Mouse (Mus musculus) embryo, embryonic 11.5 days (tissue): Measurements from ENCODE around the gene Zswim5.

Experiments used
- DNase-seq: peaks from one replicate; pipeline ENCODE4 v3.0.0-alpha.2; 2012; ENCODE audit warnings: low read depth, low spot score

Gene Zswim5

DNA sequence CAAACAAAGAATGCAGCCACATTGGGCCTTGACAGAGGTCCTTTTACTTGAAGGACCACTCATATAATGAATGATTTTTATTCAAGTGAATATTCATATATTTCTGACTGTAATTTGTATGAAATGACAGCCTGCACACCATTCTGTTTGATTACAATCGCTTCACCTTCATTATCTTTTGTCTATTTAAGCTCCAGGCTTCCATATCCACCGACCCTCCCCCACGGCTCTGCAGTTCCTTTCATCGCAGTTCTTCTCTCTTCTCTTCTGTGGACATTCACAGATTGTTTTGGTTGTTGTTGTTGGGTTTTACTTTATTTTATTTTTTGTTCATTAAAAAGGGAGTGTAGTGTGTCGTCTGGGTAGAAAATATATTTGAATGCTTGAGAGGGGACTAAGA lies 34.0 kb downstream of the Zswim5 start:
- DNase-seq, result no peak

DNA sequence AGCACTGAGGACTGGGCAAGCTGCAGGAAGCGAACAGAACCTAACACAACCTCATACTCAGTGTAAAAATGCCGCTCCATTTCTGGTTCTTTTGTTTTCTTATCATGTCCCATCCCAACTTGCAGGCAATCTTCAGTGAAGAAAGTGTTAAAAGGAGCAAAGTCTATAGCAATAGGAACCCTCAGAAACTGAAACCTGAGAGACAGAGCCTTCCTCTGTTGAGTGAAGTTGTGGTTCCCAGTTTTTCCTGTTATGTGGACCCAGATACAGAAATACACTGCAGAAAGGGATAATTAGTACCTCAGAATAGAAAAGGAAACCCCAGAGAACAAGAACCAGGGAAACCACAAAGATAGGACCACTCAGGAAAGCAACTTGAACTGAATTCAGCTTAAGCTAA lies 36.1 kb downstream of the Zswim5 start:
- DNase-seq, result no peak

DNA sequence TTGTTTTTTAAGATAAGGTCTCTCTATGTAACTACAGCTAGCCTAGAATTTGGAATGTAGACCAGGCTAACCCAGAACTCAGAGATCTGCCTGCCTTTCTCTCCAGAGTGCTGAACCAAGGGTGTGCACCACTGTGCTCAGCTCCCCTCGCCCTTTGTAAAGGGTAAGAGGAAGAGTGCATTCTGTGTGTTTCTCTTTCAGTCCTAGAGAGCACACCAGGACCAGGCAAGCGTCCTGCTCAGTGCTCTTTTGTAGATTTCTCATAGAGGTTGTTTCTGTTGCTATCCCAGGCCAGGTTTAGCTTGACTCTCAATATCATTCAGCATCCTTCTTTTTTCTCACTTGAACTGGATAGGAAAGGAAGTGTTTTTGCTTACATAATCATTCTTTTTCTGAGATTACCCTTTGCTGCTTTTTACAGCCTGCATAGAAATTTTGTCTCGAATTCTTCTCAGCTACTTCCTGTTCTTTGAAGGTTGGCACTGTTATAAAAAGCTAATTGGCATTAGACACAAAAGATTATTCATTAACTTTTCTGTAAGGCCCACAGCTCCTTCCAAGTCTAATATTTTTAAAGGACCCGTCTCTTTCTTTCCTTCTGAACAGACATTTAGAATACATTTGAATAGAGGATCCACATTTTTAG lies 51.0 kb downstream of the Zswim5 start:
- no peak for DNase-seq

DNA sequence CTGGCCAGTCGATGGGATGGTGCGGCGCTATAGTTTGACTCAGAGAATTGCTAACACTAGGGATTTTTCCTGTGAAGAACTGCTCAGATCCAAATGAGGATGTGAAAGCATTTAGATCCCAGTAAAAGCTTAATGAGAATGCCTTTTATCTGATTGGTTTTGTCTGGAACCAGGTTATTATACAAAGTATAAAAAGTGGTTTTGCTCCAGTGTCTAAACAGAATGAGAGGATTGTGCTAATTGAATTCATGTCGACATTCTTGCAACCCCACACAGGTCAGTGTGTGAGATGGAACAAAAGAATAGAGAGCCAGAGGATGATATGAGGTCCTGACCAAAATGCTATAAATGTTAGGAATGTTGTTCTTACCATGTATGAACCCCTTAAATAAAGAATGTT lies 62.4 kb downstream of the Zswim5 start:
- no peak for DNase-seq

DNA sequence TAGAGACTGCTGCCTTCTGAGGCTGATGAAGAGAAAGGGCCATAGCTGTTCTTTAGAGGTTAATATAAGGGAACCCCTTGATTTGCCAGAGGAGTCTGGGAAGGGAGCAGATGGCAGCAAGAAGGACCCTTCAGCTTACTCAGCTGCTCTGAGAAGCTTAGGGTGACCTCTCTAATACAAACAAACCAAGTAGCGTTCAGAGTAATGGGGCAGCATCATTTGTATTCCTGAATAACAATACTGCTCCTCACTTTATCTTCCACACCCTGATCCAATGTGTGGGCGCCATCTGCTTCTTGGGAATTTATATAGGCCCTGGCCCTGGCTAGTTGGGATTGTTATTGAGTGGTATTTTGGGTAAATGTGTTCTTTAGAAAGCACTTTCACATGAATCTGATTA lies 65.5 kb downstream of the Zswim5 start:
- DNase-seq, result no peak

DNA sequence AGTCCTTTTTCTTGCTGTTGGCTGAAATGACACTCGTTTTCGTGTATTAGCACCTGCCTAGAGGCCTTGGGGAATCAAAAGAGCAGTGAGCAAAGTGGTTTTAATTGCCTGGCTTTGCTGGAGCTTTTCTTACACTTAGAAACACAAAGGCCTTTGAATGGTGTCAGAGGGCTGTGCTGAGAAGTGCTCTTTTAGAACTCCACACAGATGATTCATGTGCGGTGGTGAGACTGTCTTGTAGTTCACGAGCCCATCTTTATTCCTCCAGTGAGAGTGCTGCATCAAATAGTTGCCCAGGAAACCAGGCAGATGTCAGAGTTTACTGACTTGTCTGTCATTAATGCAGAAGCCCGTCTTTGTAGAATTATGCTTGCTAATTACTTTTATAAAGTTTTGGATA lies 66.9 kb downstream of the Zswim5 start:
- DNase-seq, result no peak

DNA sequence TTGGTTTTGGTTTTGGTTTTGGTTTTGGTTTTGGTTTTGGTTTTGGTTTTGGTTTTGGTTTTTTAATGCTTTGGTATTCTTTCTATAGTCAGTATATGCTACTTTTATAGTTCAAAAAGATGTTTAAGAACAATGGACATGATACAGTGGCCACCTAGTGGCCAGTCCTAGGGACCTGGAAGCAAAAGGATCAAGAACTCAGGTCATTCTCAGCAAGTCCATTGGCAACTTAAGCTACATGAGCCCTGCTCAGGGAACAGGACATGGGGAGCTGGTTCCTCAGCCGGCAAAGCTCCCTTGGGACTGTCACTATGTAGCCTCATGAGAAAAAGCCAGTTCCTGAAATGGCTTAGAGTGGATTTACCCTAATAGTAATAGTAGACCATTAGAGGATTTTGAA lies 74.5 kb downstream of the Zswim5 start:
- no peak for DNase-seq

DNA sequence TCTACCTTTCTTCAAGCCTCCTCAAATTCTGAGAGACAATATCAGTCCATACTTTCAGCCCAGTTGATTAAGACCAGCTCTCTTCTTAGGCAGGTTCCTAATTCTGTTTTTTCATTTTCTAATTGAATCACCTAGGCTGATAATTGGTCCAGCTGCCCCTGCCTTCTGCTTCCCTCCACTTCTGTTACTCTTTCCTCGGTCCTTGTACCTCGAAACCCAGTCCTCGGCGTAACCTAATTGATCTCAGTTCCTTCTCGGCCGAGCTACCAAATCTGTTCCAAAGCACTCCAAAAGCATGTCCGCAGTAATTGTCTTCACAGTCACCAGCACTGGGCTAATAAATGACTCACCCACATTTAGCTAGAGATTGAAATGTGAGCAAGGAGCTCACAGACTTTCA lies 77.8 kb downstream of the Zswim5 start:
- DNase-seq, result no peak

DNA sequence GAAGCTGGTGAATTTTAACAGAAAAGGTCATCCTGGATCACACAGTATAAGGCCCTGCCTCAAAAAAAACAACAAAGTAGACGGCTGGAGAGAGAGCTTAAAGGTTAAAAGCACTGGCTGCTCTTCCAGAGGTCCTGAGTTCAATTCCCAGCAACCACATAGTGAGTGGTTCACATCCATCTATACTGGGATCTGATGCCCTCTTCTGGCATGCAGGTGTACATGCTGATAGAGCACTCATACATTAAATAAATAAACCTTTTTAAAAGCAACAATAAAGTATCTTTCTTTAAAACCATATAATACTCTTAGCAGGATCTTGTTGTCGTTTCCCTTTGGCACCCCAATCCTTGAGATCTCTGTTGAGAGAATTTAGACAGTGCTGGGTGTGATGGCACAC lies 99.3 kb downstream of the Zswim5 start:
- no peak for DNase-seq

DNA sequence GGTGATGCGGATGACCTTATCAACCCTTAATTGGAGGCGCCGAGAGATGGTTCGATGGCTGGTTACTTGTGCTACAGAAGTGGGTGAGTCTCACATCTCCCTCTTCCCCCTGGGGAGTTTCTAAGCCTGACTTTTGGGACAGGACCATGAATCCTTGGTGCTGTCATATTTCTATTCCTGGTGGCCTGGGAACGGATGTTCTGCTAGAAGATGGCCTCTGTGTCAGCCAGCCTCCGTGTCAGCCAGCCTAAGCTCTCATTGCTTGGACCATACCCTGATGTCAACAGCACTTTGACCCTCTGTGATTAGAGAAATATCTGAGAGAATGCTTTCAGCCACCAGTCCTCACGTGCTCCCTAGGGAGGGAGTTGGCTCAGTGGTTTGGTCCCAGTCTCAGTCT lies 108.5 kb downstream of the Zswim5 start:
- no peak for DNase-seq

DNA sequence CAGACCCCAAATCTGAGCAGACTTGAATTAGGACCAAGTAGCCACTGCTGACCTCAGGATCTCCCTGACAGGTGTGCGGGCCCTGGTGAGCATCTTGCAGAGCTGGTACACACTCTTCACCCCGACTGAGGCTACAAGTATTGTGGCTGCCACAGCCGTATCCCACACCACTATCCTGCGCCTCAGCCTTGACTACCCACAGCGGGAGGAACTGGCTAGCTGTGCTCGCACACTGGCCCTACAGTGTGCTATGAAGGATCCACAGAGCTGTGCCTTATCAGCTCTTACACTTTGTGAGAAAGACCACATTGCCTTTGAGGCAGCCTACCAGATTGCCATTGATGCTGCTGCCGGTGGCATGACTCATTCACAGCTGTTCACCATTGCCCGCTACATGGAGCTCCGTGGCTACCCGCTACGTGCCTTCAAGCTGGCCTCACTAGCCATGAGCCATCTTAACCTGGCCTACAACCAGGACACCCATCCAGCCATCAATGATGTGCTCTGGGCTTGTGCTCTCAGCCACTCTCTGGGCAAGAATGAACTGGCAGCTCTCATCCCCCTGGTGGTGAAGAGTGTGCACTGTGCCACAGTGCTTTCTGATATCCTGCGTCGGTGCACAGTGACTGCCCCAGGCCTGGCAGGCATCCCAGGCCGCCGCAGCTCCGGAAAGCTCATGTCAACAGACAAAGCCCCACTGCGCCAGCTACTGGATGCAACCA lies 109.4 kb downstream of the Zswim5 start:
- no peak for DNase-seq

DNA sequence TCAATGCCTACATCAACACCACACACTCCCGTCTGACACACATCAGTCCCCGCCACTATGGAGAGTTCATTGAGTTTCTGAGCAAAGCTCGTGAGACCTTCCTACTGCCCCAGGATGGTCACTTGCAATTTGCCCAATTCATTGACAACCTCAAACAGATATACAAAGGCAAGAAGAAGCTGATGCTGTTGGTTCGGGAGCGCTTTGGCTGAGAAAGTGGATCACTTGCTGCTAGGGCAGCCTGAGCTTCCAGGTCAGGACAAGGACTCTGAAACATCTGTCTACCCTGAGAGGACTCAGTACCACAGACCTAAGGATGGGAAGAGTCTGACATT lies 109.9 kb downstream of the Zswim5 start:
- DNase-seq, result no peak

DNA sequence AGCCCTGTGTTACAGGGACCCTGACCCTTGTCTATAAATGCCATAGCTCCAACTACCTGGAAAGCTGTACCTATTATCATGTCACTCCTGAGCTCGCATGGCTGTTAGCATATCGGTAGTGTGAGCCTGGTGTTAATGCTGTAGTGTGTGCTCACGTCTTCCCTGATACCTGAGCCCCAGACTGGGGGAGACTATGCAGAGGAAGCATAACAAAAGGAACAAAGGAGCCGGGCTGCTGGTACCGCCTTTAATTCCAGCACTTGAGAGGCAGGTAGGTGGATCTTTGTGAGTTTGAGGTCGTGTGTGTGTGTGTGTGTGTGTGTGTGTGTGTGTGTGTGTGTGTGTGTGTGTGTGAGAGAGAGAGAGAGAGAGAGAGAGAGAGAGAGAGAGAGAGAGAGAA lies 112.6 kb downstream of the Zswim5 start:
- no peak for DNase-seq

DNA sequence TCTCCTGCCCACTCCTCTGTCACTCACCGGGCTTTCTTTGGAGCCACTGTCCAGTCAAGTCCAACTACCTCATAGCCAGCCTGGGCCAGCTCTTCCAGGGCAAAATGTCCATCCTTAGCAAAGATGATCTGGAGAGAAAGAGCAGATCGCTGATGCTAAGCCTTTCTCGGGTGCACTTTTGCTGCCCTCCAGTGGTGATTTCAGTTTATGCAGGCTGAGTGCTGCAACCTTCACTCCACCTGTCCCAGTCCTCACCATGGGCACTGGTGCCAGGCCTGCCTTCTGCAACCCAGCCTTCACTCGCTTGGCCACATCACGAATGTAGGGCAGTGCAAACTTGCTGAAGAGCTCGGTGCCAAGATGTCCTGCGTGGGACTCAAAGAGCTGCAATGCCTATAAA lies 114.2 kb downstream of the Zswim5 start:
- peak; percentile 70 for DNase-seq

DNA sequence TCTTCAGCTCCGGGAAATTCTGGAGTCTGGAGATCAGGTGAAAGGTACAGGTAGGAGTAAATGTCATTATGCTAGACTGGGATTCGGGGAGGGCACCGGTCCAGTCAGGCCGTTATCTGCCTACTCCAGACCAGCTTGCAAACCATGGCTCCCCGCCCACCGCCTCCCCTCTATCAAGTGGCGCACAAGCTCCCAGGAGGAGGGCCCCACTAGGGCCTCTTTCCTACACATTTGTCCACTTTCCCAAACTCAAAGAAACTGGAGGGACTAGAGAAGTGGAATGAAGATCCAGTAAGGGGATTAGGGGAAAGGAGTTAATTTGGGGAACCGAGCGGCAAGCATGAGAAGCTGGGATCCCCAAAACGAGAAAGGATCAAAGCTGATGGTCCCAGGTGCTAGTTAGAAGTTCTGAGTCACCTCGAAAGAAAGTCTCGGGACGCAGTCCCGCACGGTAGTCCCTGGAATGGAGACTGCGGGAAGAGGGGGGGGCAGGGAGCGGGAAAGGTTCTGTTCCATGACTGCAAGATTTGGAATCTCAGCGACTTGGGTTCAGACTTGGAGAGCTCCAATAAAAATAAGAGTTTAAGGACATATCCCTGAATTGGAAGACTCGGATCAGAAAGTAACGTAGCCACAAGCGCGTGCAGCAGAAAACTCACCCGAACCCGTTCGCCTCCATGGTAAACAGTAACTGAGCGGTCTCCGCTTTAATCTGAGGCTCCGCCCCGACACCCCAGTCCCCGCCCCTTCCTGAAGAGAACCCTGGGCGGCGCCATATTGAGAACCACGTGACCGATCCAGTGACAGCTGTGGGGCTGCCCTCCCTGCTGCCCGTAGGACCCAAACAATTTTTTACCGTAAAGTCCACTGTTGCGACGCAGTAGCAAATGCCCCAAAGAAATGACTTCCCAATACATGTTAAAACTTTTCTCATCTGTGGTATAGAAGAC lies 116.8 kb downstream of the Zswim5 start, which contains the start of gene Urod:
TSS of gene Urod (minus strand) at position 742 of the 950 bp plus-strand sequence.
- DNase-seq, result peak; percentile 90

DNA sequence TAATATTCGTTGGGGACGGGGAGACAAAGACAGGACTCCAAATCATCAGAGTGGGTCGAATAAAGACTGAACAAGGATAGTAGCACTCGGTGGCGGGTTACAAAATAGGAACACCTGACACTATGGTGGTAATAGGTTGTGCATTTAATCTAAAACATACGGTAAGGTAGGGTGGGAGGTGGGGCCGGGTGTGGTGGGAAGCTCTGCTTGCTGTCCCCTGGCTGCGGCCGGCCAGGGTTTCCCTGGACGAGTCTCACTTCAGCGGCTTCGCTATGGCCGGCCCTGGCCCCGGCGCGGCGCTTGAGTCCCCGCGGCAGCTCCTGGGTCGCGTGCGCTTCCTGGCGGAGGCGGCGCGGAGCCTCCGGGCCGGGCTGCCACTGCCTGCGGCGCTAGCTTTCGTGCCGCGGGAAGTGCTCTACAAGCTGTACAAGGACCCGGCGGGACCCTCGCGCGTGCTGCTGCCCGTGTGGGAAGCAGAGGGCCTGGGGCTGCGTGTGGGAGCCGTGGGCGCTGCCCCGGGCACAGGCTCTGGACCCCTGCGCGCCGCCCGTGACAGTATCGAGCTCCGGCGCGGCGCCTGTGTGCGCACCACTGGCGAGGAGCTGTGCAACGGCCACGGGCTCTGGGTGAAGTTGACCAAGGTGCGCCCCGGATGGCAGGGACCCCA lies 118.1 kb downstream of the Zswim5 start, which contains the start of gene Hectd3:
TSS of gene Hectd3 (plus strand) at position 187 of the 667 bp plus-strand sequence.
- peak; percentile 64 for DNase-seq

DNA sequence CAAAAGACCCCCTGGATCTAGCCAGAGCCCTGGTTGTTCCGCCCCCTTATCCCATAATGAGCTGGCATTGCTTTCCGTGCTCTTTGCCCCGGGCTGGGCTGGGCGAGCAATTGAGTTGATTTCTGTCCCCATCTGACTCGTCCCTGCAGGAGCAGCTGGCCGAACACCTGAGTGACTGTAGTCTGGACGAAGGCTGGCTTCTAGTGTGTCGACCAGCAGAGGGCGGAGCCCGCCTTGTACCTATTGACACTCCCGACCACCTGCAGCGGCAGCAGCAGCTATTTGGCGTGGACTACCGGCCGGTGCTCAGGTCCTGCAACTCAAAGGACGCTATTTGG lies 118.6 kb downstream of the Zswim5 start:
- no peak for DNase-seq

DNA sequence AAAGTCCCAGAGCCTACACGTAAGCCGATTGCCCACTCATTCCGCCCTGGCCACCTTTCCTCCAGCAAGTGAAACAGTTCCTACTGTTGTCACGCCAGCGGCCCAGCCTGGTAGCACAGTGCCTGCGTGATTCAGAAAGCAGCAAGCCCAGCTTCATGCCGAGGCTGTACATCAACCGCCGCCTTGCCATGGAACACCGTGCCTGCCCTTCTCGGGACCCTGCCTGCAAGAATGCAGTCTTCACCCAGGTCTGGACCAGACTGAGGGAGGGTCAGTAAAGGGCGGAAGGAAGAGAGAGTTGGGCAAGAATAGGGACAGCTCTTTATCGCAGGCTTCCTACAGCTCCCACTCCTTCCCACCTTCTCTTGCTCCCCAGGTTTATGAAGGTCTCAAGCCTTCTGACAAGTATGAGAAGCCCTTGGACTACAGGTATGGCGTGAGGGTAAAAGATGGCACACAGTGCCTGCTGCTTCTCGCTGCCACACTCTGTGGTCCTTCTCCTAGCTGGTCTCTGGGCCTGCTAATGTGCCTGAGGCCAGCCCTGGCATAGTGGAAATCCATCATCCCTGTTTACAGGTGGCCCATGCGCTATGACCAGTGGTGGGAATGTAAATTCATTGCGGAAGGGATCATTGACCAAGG lies 122.5 kb downstream of the Zswim5 start:
- DNase-seq, result no peak

DNA sequence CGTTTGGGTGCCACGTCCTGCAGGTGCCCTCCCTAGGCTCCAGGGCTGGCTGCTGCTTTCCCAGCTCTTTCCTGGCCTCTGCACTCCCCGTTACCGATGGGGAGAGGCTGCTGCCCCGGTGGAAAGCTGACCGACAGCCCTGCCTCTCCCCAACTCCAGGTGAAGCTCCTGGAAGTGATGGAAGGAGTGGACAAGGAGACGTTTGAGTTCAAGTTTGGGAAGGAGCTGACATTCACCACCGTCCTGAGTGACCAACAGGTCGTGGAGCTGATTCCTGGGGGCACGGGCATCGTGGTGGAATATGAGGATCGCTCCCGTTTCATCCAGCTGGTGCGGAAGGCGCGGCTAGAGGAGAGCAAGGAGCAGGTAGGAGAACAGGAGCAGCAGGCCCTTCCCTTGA lies 124.8 kb downstream of the Zswim5 start:
- no peak for DNase-seq

DNA sequence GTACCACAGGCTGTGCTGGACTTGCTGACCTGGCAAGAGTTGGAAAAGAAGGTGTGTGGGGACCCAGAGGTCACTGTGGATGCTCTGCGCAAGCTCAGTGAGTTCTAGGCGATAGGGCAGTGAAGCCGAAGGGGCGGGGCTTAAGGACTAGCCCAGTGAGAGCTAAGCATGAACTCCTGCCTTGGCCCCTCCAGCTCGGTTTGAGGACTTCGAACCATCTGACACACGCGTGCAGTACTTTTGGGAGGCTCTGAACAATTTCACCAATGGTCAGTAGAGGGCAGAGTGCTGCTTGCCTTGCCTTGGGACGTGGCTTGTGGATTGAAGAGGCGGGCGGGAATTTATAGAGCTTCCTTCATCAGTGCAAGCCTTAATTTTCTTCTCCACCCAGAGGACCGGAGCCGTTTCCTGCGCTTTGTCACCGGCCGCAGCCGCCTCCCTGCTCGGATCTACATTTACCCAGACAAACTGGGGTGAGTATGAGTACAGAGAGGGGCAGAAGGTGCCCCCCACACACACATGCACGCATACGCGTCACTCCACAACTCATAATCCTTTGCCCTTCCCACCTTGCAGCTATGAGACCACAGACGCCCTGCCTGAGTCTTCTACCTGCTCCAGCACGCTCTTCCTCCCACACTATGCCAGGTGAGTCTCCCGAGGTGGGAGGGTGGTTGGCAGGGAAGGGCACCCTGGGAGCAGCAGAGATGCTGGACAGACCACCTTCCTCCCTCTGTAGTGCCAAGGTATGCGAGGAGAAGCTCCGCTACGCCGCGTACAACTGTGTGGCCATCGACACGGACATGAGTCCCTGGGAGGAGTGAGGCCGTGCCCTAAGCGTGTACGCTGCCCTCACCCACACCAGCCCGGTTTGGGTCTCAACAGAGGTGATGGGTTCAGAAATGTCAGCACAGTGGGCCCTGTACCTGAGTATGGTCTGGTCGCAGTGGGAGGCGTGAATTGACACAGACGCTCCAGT lies 125.7 kb downstream of the Zswim5 start:
- peak; percentile 68 for DNase-seq
